In genomic region chr4:33924234-33924888, GRCm38 (mm10) we compare ENCODE assay signal across 8 mouse cellular contexts. TPM values are rescaled to one million over a fixed set of nuclear protein-coding genes. Genes with fewer than 3 reads are reported as not detected.
A peak's percentile ranks its signal among the peaks of the same experiment; 100 is the strongest.
DNase-seq lines count a peak whose midpoint lies in the region; ATAC-seq and TF ChIP-seq lines count a peak whose summit lies in the region.

Gene Cnr1, plus strand, starts transcription at chr4:33924593.

- peak; percentile 93 for ATAC-seq in forebrain, embryonic 11.5 days (replicated peaks; ENCODE audit: low FRiP score)
- ATAC-seq in heart, embryonic 13.5 days (ENCODE audit: extremely low read depth, insufficient number of reproducible peaks, low FRiP score, low TSS enrichment), result peak; percentile 66; the same call in 1 of the 2 replicates
- peak; percentile 97 for ATAC-seq in kidney, embryonic 16.5 days (ENCODE audit: low FRiP score, low TSS enrichment)

- H3K27ac ChIP-seq in forebrain, embryonic 11.5 days (ENCODE audit: low read depth, low read length), result peak within 1 kb of the TSS; percentile 81
- peak within 1 kb of the TSS; percentile 20; the same call in 1 of the 2 replicates for H3K27ac ChIP-seq in heart, embryonic 13.5 days (replicated peaks)
- 0 out of 2 replicates have a peak within 1 kb of the TSS, but pooled peaks have one; percentile 10 for H3K27ac ChIP-seq in kidney, embryonic 16.5 days (ENCODE audit: low read length)

- H3K36me3 ChIP-seq in forebrain, embryonic 11.5 days (ENCODE audit: control insufficient read depth, insufficient read depth, low read length), result no peaks in the 10 kb centered on the region
- H3K36me3 ChIP-seq in heart, embryonic 13.5 days, result no peaks in the 10 kb centered on the region
- no peaks in the 10 kb centered on the region for H3K36me3 ChIP-seq in kidney, embryonic 16.5 days (ENCODE audit: insufficient read depth, low read length)
- H3K36me3 ChIP-seq in myocyte (ENCODE audit: control insufficient read depth, insufficient read depth), result no peaks in the 10 kb centered on the region

- TF ChIP-seq POLR2A in myocyte (IDR thresholded peaks at IDR 0.05; ENCODE audit: insufficient read length, low read depth), result peak; percentile 60

- peaks cover 27% of the 10 kb centered on the region for H3K27me3 ChIP-seq in forebrain, embryonic 11.5 days (ENCODE audit: control insufficient read depth, insufficient read depth, low read length)
- peaks cover 69% of the 10 kb centered on the region for H3K27me3 ChIP-seq in heart, embryonic 13.5 days (replicated peaks)
- H3K27me3 ChIP-seq in kidney, embryonic 16.5 days (ENCODE audit: insufficient read depth, low read length), result peaks cover 52% of the 10 kb centered on the region
- no peaks in the 10 kb centered on the region for H3K27me3 ChIP-seq in myocyte (ENCODE audit: control insufficient read depth, insufficient read depth, insufficient read length)

- peak within 1 kb of the TSS; percentile 89 for H3K4me2 ChIP-seq in forebrain, embryonic 11.5 days (ENCODE audit: low read depth, low read length, severe bottlenecking)
- peak within 1 kb of the TSS; percentile 97 for H3K4me2 ChIP-seq in heart, embryonic 13.5 days
- H3K4me2 ChIP-seq in kidney, embryonic 16.5 days (replicated peaks; ENCODE audit: low read depth, low read length), result peak within 1 kb of the TSS; percentile 98
- peak within 1 kb of the TSS; percentile 84 for H3K4me2 ChIP-seq in myocyte (ENCODE audit: low read depth)

- no peaks in the 10 kb centered on the region for H3K9me3 ChIP-seq in forebrain, embryonic 11.5 days (ENCODE audit: control insufficient read depth, low read length)
- H3K9me3 ChIP-seq in heart, embryonic 13.5 days, result no peaks in the 10 kb centered on the region
- H3K9me3 ChIP-seq in kidney, embryonic 16.5 days (ENCODE audit: low read length), result no peaks in the 10 kb centered on the region

- peak within 1 kb of the TSS; percentile 55 for H3K4me3 ChIP-seq in forebrain, embryonic 11.5 days (ENCODE audit: low read depth, low read length)
- peak within 1 kb of the TSS; percentile 58 for H3K4me3 ChIP-seq in heart, embryonic 13.5 days
- H3K4me3 ChIP-seq in kidney, embryonic 16.5 days (ENCODE audit: low read length), result peak within 1 kb of the TSS; percentile 67
- H3K4me3 ChIP-seq in myocyte, result peak within 1 kb of the TSS; percentile 37

- WGBS in forebrain, embryonic 11.5 days, result under 1% methylated on average over 65 of the region's 77 CpGs
- WGBS in heart, embryonic 13.5 days, result under 1% methylated on average over 60 of the region's 77 CpGs
- under 1% methylated on average over 76 of the region's 77 CpGs for WGBS in kidney, embryonic 16.5 days

- peak; percentile 39 to 57 for DNase-seq in urinary bladder, adult 18-20 months (ENCODE audit: low spot score in 2 of 2)
- no peak for DNase-seq in urinary bladder, postnatal 10 days (ENCODE audit: low spot score)
- peak; percentile 85 for DNase-seq in forebrain, embryonic 11.5 days (ENCODE audit: low spot score)
- peak; percentile 61 for DNase-seq in liver
- DNase-seq in testis, postnatal 10 days (ENCODE audit: low spot score), result peak; percentile 70

- H3K79me2 ChIP-seq in myocyte (ENCODE audit: control insufficient read depth, insufficient read depth), result no peaks in the 10 kb centered on the region

- peak within 1 kb of the TSS; percentile 77 for H3K9ac ChIP-seq in forebrain, embryonic 11.5 days (ENCODE audit: low read length)
- peak within 1 kb of the TSS; percentile 81 for H3K9ac ChIP-seq in heart, embryonic 13.5 days
- peak within 1 kb of the TSS; percentile 70 for H3K9ac ChIP-seq in kidney, embryonic 16.5 days (replicated peaks; ENCODE audit: low read length)

- H3K4me1 ChIP-seq in forebrain, embryonic 11.5 days (replicated peaks; ENCODE audit: control insufficient read depth, insufficient read depth, low read length), result no peaks in the 10 kb centered on the region; the same call in 1 of the 2 replicates
- peaks cover 19% of the 10 kb centered on the region for H3K4me1 ChIP-seq in heart, embryonic 13.5 days
- H3K4me1 ChIP-seq in kidney, embryonic 16.5 days (ENCODE audit: insufficient read depth, low read length), result peaks cover 10% of the 10 kb centered on the region

- peak within 1 kb of the TSS; percentile 47 for H3ac ChIP-seq in myocyte (ENCODE audit: control insufficient read depth, insufficient read length)

TF ChIP-seq in myocyte, 11 proteins besides CTCF, POLR2A, EP300 and RAD21:
- TF ChIP-seq USF1 (IDR thresholded peaks at IDR 0.05; ENCODE audit: low read depth), result peak; percentile 65
- no peak for TF ChIP-seq REST (IDR thresholded peaks at IDR 0.05; ENCODE audit: insufficient read depth, insufficient read length)
- peak in 1 of 3 experiments; percentile 28 for TF ChIP-seq MYOG (IDR thresholded peaks at IDR 0.05; ENCODE audit: control insufficient read depth in 1 of 3, insufficient read depth in 1 of 3, insufficient read length in 2 of 3, low read depth in 2 of 3)
- TF ChIP-seq POLR2AphosphoS2 (IDR thresholded peaks at IDR 0.05; ENCODE audit: insufficient read length, low read depth), result peak; percentile 59
TF ChIP-seq in myocyte: peak in this region for 3.

RNA-seq across cellular contexts. Expression of gene Cnr1, which starts in this region (rescaled TPM):
- 14.9 and 16.1 TPM in 2 replicates for polyA plus RNA-seq in forebrain, embryonic 11.5 days (2014; fragmentation: Nextera tagmentation; extraction: Ambion mirVana)
- 0.19 and 0.32 TPM in 2 replicates for polyA plus RNA-seq in heart, embryonic 13.5 days (2015; fragmentation: Nextera tagmentation; extraction: Ambion mirVana)
- polyA plus RNA-seq in kidney, embryonic 16.5 days (2015; fragmentation: Nextera tagmentation; extraction: Ambion mirVana), result 0.45 and 0.58 TPM in 2 replicates
- 1.9 TPM for polyA plus RNA-seq in myocyte (2012; fragmentation: generic; extraction: Trizol)

Comparison
In these comparisons a context has a peak if more than half of its experiments do, and no peak if none do; other contexts are left out.
1. Peak in ATAC-seq, H3K4me3 ChIP-seq, H3K27ac ChIP-seq, H3K9ac ChIP-seq and H3K4me2 ChIP-seq in heart, embryonic 13.5 days; RNA of the gene not detected or under 1 TPM.
2. Peak in ATAC-seq, H3K4me3 ChIP-seq, H3K27ac ChIP-seq, H3K9ac ChIP-seq and H3K4me2 ChIP-seq in kidney, embryonic 16.5 days; RNA of the gene not detected or under 1 TPM.
3. H3K27ac ChIP-seq: peak in every context shown above with its lines; median percentile 81 in forebrain, embryonic 11.5 days; 20 in heart, embryonic 13.5 days; 10 in kidney, embryonic 16.5 days.